Mouse (Mus musculus) kidney, embryonic 16.5 days (tissue): ENCODE data around the gene Mtmr12. TPM values are rescaled to one million over a fixed set of nuclear protein-coding genes. Genes with fewer than 3 reads are reported as not detected.
A peak's percentile ranks its signal among the peaks of the same experiment; 100 is the strongest.

Source experiments
- ATAC-seq: fragments of 200-750 bp; cut with Nextera tagmentation; 2 replicates; pipeline ENCODE4 v1.8.0; 2017; ENCODE audit warnings: moderate TSS enrichment; ENCODE audit not compliant: low FRiP score, low TSS enrichment
- H3K27ac ChIP-seq: fragments of 300-500 bp; sonication (generic); 2 replicates; pipeline ENCODE4 v1.5.1; 2014; ENCODE audit warnings: low read length
- H3K27me3 ChIP-seq: fragments of 300-500 bp; sonication (generic); 2 replicates; pipeline ENCODE4 v1.6.1; 2014; ENCODE audit warnings: low read length, control low read depth, mixed read lengths; ENCODE audit not compliant: insufficient read depth
- H3K36me3 ChIP-seq: fragments of 300-500 bp; sonication (generic); 2 replicates; pipeline ENCODE4 v1.6.1; 2014; ENCODE audit warnings: low read length, control low read depth, mixed read lengths; ENCODE audit not compliant: insufficient read depth
- H3K4me1 ChIP-seq: fragments of 300-500 bp; sonication (generic); 2 replicates; pipeline ENCODE4 v1.6.1; 2014; ENCODE audit warnings: low read length, control low read depth, mixed read lengths; ENCODE audit not compliant: insufficient read depth
- H3K4me2 ChIP-seq: fragments of 300-500 bp; sonication (generic); replicated peaks from 2 replicates; pipeline ENCODE4 v1.6.1; 2014; ENCODE audit warnings: low read depth, low read length
- H3K4me3 ChIP-seq: fragments of 300-500 bp; sonication (generic); 2 replicates; pipeline ENCODE4 v1.5.1; 2014; ENCODE audit warnings: mild to moderate bottlenecking, low read length
- H3K9ac ChIP-seq: fragments of 300-500 bp; sonication (generic); replicated peaks from 2 replicates; pipeline ENCODE4 v1.6.1; 2014; ENCODE audit warnings: low read length
- H3K9me3 ChIP-seq: fragments of 300-500 bp; sonication (generic); 2 replicates; pipeline ENCODE4 v1.6.1; 2016; ENCODE audit warnings: low read length, control low read depth
- WGBS: fragments of 180-500 bp; shearing (Covaris S2); extraction: QIAGEN DNeasy Blood & Tissue Kit; methylation state at CpG from one replicate; pipeline ENCODE4 v1.1.7; 2014; 5-methylcytosine and 5-hydroxymethylcytosine counted together
- polyA plus RNA-seq: library from polyadenylated mRNA; unstranded; fragments of >200 nt; fragmentation: Nextera tagmentation; extraction: Ambion mirVana; gene quantifications from 2 replicates; pipeline ENCODE4 v1.2.1, GENCODE M21; 2015

The Mtmr12 gene
- polyA plus RNA-seq, 1 experiment from 2014 or later = 22.5 TPM

DNA sequence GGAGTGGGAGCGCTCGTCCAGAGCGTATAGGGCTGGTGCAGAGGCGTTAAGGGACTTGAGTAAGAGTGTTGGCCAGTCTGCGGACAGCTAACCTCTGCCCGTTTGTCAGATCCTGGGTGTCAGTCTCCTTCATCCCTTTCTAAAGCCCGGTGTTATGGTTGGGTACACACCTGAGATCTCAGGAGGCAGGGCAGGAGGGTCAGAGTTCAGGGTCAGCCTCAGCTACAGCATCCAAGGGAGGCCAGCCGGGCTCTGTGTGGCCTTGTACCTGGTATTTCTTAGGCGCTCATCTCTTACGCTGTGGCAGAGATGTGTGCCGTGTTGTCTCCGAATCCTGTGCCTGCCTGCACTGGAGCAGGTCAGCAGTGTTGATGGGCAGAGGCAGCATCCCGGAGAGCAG is 16.3 kb downstream of the Mtmr12 start:
- H3K4me1 ChIP-seq = peaks cover 15% of the 10 kb centered on the region
- no peaks in the 10 kb centered on the region for H3K9me3 ChIP-seq
- H3K27me3 ChIP-seq = no peaks in the 10 kb centered on the region
- no peak overlapping the region for H3K4me3 ChIP-seq
- no peak overlapping the region for H3K27ac ChIP-seq
- WGBS = 74% methylated on average over 13 of the region's 13 CpGs
- no peak overlapping the region for H3K4me2 ChIP-seq
- peak; percentile 13; the same call in 1 of the 2 replicates for ATAC-seq
- no peaks in the 10 kb centered on the region for H3K36me3 ChIP-seq
- no peak overlapping the region for H3K9ac ChIP-seq

DNA sequence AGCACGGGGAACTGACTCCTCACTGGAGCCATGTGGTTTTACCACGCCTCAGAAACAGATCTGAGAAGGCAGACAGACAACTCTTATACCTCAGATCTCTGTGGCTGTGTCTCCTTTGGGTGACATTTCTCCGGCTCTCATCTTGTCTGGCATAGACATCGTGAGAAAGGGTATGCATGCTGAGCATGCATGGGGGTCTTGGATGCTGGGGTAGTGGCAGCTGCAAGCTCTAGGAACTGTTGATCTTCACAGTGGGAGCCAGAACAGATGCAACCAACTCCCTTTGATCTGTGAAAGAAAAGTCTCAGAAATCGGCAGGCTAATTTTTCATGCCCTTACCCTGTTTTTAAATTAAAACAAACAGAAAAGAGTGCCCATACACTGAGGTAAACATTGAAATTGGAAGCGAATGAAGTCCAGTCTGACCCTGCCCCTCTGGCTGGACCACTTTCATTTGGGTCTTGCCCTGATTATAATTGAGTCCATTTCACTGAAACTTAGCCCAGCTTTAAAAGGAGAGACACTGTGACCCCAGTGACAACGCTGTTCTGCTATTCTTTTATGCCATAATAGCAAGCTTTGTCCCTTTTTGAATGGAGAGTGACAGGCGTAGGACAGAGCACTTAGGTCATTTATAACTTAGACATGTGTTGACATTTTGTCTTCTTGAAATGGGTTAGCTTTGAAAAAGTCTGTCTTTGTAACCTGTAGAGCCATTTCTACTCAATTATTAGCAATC is 17.9 kb downstream of the Mtmr12 start:
- H3K27ac ChIP-seq = no peak overlapping the region
- H3K9ac ChIP-seq = no peak overlapping the region
- no peaks in the 10 kb centered on the region for H3K27me3 ChIP-seq
- H3K4me2 ChIP-seq = no peak overlapping the region
- H3K4me3 ChIP-seq = no peak overlapping the region
- H3K9me3 ChIP-seq = no peaks in the 10 kb centered on the region
- H3K36me3 ChIP-seq = no peaks in the 10 kb centered on the region
- H3K4me1 ChIP-seq = peaks cover 15% of the 10 kb centered on the region
- ATAC-seq = no peak
- WGBS = 56% methylated on average over 8 of the region's 8 CpGs

DNA sequence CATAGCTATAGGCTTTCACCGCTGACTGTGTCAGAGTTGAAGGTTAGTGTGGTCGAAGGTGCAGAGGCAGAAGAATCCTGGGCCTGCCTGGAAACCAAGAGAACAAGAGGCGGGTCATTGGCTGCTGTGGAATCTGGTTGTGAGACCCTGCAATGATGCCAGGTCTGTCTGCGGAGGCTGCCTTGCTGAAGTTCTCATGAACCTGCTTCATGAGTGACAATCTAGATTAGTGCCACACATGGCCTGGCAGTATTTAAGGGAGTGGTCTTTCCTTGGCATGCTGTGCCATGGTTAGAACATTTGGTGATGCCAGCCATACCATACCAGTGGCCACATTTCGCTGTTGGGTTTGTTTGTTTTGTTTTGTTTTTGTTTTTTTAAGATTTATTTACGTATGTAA is 18.6 kb downstream of the Mtmr12 start:
- Histone ChIP-seq H3K4me3 (no peak overlapping the region), H3K4me2 (no peak overlapping the region), H3K4me1 (peaks cover 20% of the 10 kb centered on the region), H3K9me3 (no peaks in the 10 kb centered on the region), H3K27me3 (no peaks in the 10 kb centered on the region), H3K27ac (no peak overlapping the region), H3K36me3 (no peaks in the 10 kb centered on the region), H3K9ac (no peak overlapping the region)
- no peak for ATAC-seq
- 84% methylated on average over 6 of the region's 6 CpGs for WGBS

DNA sequence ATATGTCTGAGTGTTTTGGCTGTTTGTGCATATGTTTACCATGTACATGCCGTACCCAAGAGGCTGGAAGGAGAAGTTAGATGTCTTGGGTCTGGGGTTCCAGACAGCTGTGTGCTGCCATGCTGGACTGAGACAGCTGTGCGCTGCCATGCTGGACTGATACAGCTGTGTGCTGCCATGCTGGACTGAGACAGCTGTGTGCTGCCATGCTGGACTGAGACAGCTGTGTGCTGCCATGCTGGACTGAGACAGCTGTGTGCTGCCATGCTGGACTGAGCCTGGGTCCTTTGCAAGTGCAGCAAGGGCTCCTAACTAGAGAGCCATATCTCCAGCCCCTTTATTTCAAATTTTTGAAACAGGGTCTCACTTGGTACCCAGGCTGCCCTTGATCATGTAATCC is 19.4 kb downstream of the Mtmr12 start:
- Histone ChIP-seq H3K4me1 (peaks cover 20% of the 10 kb centered on the region), H3K4me3 (no peak overlapping the region), H3K36me3 (no peaks in the 10 kb centered on the region), H3K4me2 (no peak overlapping the region), H3K27ac (no peak overlapping the region), H3K27me3 (no peaks in the 10 kb centered on the region), H3K9ac (no peak overlapping the region), H3K9me3 (no peaks in the 10 kb centered on the region)
- 81% methylated on average over 2 of the region's 2 CpGs for WGBS
- ATAC-seq = no peak

DNA sequence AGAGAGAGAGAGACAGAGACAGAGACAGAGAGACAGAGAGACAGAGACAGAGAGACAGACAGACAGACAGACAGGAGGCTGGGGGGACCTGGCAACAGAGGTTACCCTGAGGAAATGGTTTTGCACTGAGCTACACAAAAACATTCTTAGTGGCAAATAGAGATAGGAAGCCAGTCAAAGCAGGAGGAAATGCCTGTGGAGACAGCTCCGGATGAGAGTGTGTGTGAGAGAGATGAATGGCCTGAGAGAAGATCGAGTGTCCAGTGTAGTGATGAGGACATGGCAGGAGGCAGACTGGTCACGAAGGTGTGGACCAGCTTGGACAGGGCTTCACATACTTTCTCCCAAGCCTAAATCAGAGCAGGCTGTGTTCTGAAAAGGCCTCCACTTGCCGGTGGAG is 20.2 kb downstream of the Mtmr12 start:
- H3K4me1 ChIP-seq = peaks cover 17% of the 10 kb centered on the region
- WGBS = 61% methylated on average over 4 of the region's 4 CpGs
- ATAC-seq = peak; percentile 28; the same call in 1 of the 2 replicates
- H3K27me3 ChIP-seq = no peaks in the 10 kb centered on the region
- no peak overlapping the region for H3K4me2 ChIP-seq
- no peak overlapping the region for H3K4me3 ChIP-seq
- H3K27ac ChIP-seq = no peak overlapping the region
- no peaks in the 10 kb centered on the region for H3K36me3 ChIP-seq
- H3K9ac ChIP-seq = no peak overlapping the region
- H3K9me3 ChIP-seq = no peaks in the 10 kb centered on the region

DNA sequence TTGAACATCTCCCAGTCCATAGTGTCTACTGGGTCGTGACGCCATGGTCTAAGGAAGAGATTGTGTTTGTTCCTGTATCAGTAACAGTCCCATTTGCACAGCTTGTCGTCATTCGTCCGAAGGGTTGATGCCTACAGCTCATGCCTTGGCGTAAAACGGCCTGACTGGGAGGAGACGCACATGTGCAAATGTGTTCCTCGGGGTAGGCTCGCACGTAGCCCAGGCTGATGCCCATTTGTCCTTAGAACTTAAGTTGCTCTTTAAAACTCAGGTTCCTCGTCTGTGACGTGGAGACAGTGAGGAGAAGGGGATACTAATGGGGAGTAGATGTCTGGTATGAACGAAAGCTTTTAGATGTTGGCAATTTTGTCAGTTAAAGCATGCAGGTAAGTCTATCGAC is 22.1 kb downstream of the Mtmr12 start:
- no peak for ATAC-seq
- Histone ChIP-seq H3K4me2 (no peak overlapping the region), H3K4me3 (no peak overlapping the region), H3K9ac (no peak overlapping the region), H3K27ac (peak overlapping the region; percentile 70; the same call in 1 of the 2 replicates), H3K36me3 (no peaks in the 10 kb centered on the region), H3K4me1 (peaks cover 12% of the 10 kb centered on the region), H3K9me3 (no peaks in the 10 kb centered on the region), H3K27me3 (no peaks in the 10 kb centered on the region)
- whole genome bisulfite sequencing = 91% methylated on average over 15 of the region's 15 CpGs

DNA sequence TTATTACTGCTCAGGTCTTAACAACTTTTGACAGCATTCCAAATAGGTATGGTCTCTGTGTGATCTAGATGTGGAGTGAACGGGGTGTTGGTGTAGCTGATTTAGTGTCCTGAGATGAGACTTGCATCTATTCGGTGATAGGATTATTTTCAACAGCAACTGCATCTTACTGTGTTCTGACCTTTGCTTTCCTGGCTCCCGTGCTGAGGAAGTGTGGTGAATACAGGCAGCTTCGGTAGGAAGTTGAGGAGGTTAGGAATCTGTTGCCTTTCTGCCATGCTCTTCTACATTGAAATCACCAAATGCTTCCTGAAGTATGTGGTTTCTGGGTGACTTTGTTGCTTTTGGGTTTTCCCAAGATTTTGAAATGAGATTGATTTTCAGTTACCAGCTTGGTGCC is 22.5 kb downstream of the Mtmr12 start:
- peak overlapping the region; percentile 70; the same call in 1 of the 2 replicates for H3K27ac ChIP-seq
- H3K4me2 ChIP-seq = no peak overlapping the region
- H3K36me3 ChIP-seq = no peaks in the 10 kb centered on the region
- ATAC-seq = no peak
- 68% methylated on average over 4 of the region's 4 CpGs for WGBS
- H3K4me3 ChIP-seq = no peak overlapping the region
- no peaks in the 10 kb centered on the region for H3K9me3 ChIP-seq
- peaks cover 7% of the 10 kb centered on the region for H3K4me1 ChIP-seq
- no peaks in the 10 kb centered on the region for H3K27me3 ChIP-seq
- H3K9ac ChIP-seq = no peak overlapping the region

DNA sequence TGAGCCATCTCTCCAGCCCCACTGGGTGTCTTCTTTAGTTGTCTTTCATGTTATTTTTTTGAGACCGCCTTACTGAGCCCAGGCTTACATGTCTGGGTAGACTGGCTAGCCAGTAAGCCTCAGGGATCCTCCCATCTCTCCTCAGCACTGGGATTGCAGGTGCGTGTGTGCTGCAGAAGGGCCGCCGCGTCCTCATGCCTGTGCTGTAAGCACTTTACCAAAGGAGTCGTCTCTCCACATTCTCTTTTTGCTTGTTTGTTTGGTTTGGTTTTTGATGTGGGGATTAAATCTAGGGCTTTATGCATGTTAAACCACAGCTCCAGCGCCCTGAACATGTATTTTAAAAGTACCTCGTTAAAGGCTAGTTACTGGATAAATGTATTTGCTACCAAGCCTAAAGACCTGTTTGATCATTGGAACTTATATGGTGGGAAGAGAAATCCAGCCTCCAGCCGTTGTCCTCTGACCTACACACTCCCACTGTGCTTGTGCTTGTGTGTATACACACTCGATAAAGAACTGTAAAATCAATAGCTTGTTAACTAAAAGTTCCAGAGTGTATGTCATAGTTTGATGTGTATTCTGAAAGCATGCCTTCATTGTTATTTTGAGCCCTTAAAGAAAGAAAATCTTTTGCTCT is 24.9 kb downstream of the Mtmr12 start:
- Histone ChIP-seq H3K4me1 (peaks cover 9% of the 10 kb centered on the region; the same call in 1 of the 2 replicates), H3K4me2 (no peak overlapping the region), H3K9me3 (no peaks in the 10 kb centered on the region), H3K36me3 (peaks cover 12% of the 10 kb centered on the region), H3K9ac (no peak overlapping the region), H3K27ac (no peak overlapping the region; the same call in 1 of the 2 replicates), H3K4me3 (no peak overlapping the region), H3K27me3 (no peaks in the 10 kb centered on the region)
- ATAC-seq = no peak
- WGBS = 76% methylated on average over 10 of the region's 10 CpGs

DNA sequence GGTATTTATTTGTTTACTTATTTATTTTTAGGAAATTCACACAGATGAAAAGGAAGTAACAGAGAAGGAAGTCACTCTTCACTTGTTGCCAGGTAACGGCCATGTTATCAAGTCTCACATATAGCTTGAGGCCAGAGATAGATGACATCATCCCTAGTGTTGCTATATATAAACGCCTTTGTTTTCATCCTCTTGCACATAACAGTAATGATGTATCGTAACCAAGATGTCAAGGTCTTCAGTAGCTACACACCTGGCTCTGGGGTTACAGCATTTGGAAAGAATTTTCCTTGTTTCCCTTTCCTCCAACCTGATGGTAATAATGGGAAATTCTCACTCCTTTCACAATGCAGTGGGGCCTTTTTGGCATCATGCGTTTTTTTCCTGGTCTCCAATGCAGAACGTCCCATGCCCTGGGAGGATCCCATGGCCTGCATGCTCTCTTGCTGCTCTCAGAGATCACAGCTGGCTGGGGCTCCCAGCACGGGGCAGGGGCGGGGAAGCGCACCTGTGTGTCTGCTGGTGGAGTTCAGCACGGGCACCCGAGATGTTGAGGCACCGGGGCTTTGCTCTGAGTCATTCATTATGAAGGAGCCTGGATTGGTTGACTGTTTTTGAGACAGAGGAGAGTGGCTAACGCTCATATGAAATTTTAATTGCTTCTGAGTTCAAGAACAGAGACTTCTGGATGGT is 25.6 kb downstream of the Mtmr12 start:
- H3K9ac ChIP-seq = no peak overlapping the region
- peaks cover 12% of the 10 kb centered on the region for H3K36me3 ChIP-seq
- peak; percentile 40; the same call in 1 of the 2 replicates for ATAC-seq
- no peaks in the 10 kb centered on the region for H3K9me3 ChIP-seq
- WGBS = 56% methylated on average over 12 of the region's 12 CpGs
- H3K27ac ChIP-seq = peak overlapping the region; percentile 54
- no peak overlapping the region for H3K4me2 ChIP-seq
- no peak overlapping the region for H3K4me3 ChIP-seq
- peaks cover 9% of the 10 kb centered on the region; the same call in 1 of the 2 replicates for H3K4me1 ChIP-seq
- no peaks in the 10 kb centered on the region for H3K27me3 ChIP-seq
